Mouse (Mus musculus): ENCODE results near the gene Tyrobp. TPM values are rescaled to one million over a fixed set of nuclear protein-coding genes. Genes with fewer than 3 reads are reported as not detected.

Gene Tyrobp
- polyA plus RNA-seq, 1 experiment: 425 TPM

GRCm38 (mm10) chr7:30439734-30440133 is 26.2 kb downstream of the Tyrobp start:
- Histone ChIP-seq H3K4me3 (replicated peaks; ENCODE audit: extremely low read depth, low read depth, low read length) (no peak overlapping the region), H3K4me1 (ENCODE audit: control insufficient read depth, insufficient read depth, low read length) (peaks cover under 1% of the 10 kb centered on the region; the same call in 1 of the 2 replicates)
- no peak for TF ChIP-seq POLR2A (IDR thresholded peaks at IDR 0.05; ENCODE audit: borderline replicate concordance, extremely low read depth, low read depth, low read length)
- TF ChIP-seq CTCF (IDR thresholded peaks at IDR 0.05; ENCODE audit: insufficient read depth, low read length): no peak
- WGBS: 79% methylated on average over 13 of the region's 13 CpGs
- no peak for DNase-seq

GRCm38 (mm10) chr7:30440697-30441096 is 27.1 kb downstream of the Tyrobp start:
- peak; percentile 37 for DNase-seq
- 25% methylated on average over 4 of the region's 5 CpGs for WGBS

GRCm38 (mm10) chr7:30443696-30444095 is 30.1 kb downstream of the Tyrobp start:
- no peak overlapping the region for H3K4me3 ChIP-seq (replicated peaks; ENCODE audit: extremely low read depth, low read depth, low read length)
- WGBS: 29% methylated on average over 9 of the region's 9 CpGs
- peaks cover 3% of the 10 kb centered on the region; the same call in 1 of the 2 replicates for H3K4me1 ChIP-seq (ENCODE audit: control insufficient read depth, insufficient read depth, low read length)
- no peak for DNase-seq
- TF ChIP-seq POLR2A (IDR thresholded peaks at IDR 0.05; ENCODE audit: borderline replicate concordance, extremely low read depth, low read depth, low read length) (no peak), CTCF (IDR thresholded peaks at IDR 0.05; ENCODE audit: insufficient read depth, low read length) (no peak)

More at GRCm38 (mm10) chr7:30440697-30441096, 27.1 kb downstream of the Tyrobp start:
- Histone ChIP-seq H3K4me3 (replicated peaks; ENCODE audit: extremely low read depth, low read depth, low read length) (no peak overlapping the region), H3K4me1 (ENCODE audit: control insufficient read depth, insufficient read depth, low read length) (peaks cover 3% of the 10 kb centered on the region; the same call in 1 of the 2 replicates)
- TF ChIP-seq POLR2A (IDR thresholded peaks at IDR 0.05; ENCODE audit: borderline replicate concordance, extremely low read depth, low read depth, low read length): no peak
- peak; percentile 81 for TF ChIP-seq CTCF (IDR thresholded peaks at IDR 0.05; ENCODE audit: insufficient read depth, low read length)

- 1% methylated on average over 38 of the region's 38 CpGs for WGBS
- Histone ChIP-seq H3K4me3 (replicated peaks; ENCODE audit: extremely low read depth, low read depth, low read length) (no peak overlapping the region), H3K4me1 (ENCODE audit: control insufficient read depth, insufficient read depth, low read length) (peaks cover 3% of the 10 kb centered on the region; the same call in 1 of the 2 replicates)
- TF ChIP-seq POLR2A (IDR thresholded peaks at IDR 0.05; ENCODE audit: borderline replicate concordance, extremely low read depth, low read depth, low read length): no peak
- no peak for TF ChIP-seq CTCF (IDR thresholded peaks at IDR 0.05; ENCODE audit: insufficient read depth, low read length)
- no peak for DNase-seq
Measured at GRCm38 (mm10) chr7:30444154-30444970, 30.8 kb downstream of the Tyrobp start.

GRCm38 (mm10) chr7:30444971-30445751 is 31.6 kb downstream of the Tyrobp start, which contains the start of gene Aplp1:
Gene Aplp1, minus strand, starts transcription at chr7:30445535.
- TF ChIP-seq CTCF (IDR thresholded peaks at IDR 0.05; ENCODE audit: insufficient read depth, low read length): no peak
- TF ChIP-seq POLR2A (IDR thresholded peaks at IDR 0.05; ENCODE audit: borderline replicate concordance, extremely low read depth, low read depth, low read length): no peak
- H3K4me3 ChIP-seq (replicated peaks; ENCODE audit: extremely low read depth, low read depth, low read length): peak within 1 kb of the TSS; percentile 44
- 1% methylated on average over 71 of the region's 72 CpGs for WGBS
- peaks cover 3% of the 10 kb centered on the region; the same call in 1 of the 2 replicates for H3K4me1 ChIP-seq (ENCODE audit: control insufficient read depth, insufficient read depth, low read length)
- peak; percentile 49 for DNase-seq

- H3K4me3 ChIP-seq (replicated peaks; ENCODE audit: extremely low read depth, low read depth, low read length): no peak overlapping the region
- WGBS: 70% methylated on average over 7 of the region's 7 CpGs
- no peak for TF ChIP-seq POLR2A (IDR thresholded peaks at IDR 0.05; ENCODE audit: borderline replicate concordance, extremely low read depth, low read depth, low read length)
- TF ChIP-seq CTCF (IDR thresholded peaks at IDR 0.05; ENCODE audit: insufficient read depth, low read length): no peak
- H3K4me1 ChIP-seq (ENCODE audit: control insufficient read depth, insufficient read depth, low read length): no peaks in the 10 kb centered on the region
- no peak for DNase-seq
Measured at GRCm38 (mm10) chr7:30450241-30450640, 36.7 kb downstream of the Tyrobp start.

- TF ChIP-seq CTCF (IDR thresholded peaks at IDR 0.05; ENCODE audit: insufficient read depth, low read length) (no peak), POLR2A (IDR thresholded peaks at IDR 0.05; ENCODE audit: borderline replicate concordance, extremely low read depth, low read depth, low read length) (no peak)
- H3K4me1 ChIP-seq (ENCODE audit: control insufficient read depth, insufficient read depth, low read length): no peaks in the 10 kb centered on the region
- H3K4me3 ChIP-seq (replicated peaks; ENCODE audit: extremely low read depth, low read depth, low read length): no peak overlapping the region
- DNase-seq: no peak
- 17% methylated on average over 25 of the region's 25 CpGs for WGBS
Measured at GRCm38 (mm10) chr7:30453327-30453726, 39.8 kb downstream of the Tyrobp start.

- Histone ChIP-seq H3K4me3 (replicated peaks; ENCODE audit: extremely low read depth, low read depth, low read length) (no peak overlapping the region), H3K4me1 (ENCODE audit: control insufficient read depth, insufficient read depth, low read length) (no peaks in the 10 kb centered on the region)
- 2% methylated on average over 25 of the region's 25 CpGs for WGBS
- TF ChIP-seq POLR2A (IDR thresholded peaks at IDR 0.05; ENCODE audit: borderline replicate concordance, extremely low read depth, low read depth, low read length): no peak
- TF ChIP-seq CTCF (IDR thresholded peaks at IDR 0.05; ENCODE audit: insufficient read depth, low read length): no peak
- DNase-seq: peak; percentile 15
Measured at GRCm38 (mm10) chr7:30453766-30454165, 40.2 kb downstream of the Tyrobp start.

- TF ChIP-seq CTCF (IDR thresholded peaks at IDR 0.05; ENCODE audit: insufficient read depth, low read length): no peak
- TF ChIP-seq POLR2A (IDR thresholded peaks at IDR 0.05; ENCODE audit: borderline replicate concordance, extremely low read depth, low read depth, low read length): no peak
- Histone ChIP-seq H3K4me1 (ENCODE audit: control insufficient read depth, insufficient read depth, low read length) (no peaks in the 10 kb centered on the region), H3K4me3 (replicated peaks; ENCODE audit: extremely low read depth, low read depth, low read length) (no peak overlapping the region)
- no peak for DNase-seq
- WGBS: 18% methylated on average over 6 of the region's 6 CpGs
Measured at GRCm38 (mm10) chr7:30454259-30454658, 40.7 kb downstream of the Tyrobp start.

Measured in lung, adult 2 months (tissue).